Mouse (Mus musculus): ENCODE results near the gene Ces1e. TPM values are rescaled to one million over a fixed set of nuclear protein-coding genes. Genes with fewer than 3 reads are reported as not detected.

The Ces1e gene
- polyA plus RNA-seq (2016; fragmentation: Nextera tagmentation; extraction: Ambion mirVana), result not detected in 2 replicates

GRCm38 (mm10) chr8:93229446-93229845, at the start of gene Ces1e:
Gene Ces1e, minus strand, starts transcription at chr8:93229619.
- Histone ChIP-seq H3K4me3 (no peak within 1 kb of the TSS), H3K4me1 (replicated peaks) (no peaks in the 10 kb centered on the region), H3K27ac (no peak within 1 kb of the TSS), H3K27me3 (ENCODE audit: insufficient read depth, poor library complexity, severe bottlenecking) (no peaks in the 10 kb centered on the region), H3K9me3 (no peaks in the 10 kb centered on the region), H3K36me3 (no peaks in the 10 kb centered on the region)
- DNase-seq (ENCODE audit: low spot score), result no peak

DNA sequence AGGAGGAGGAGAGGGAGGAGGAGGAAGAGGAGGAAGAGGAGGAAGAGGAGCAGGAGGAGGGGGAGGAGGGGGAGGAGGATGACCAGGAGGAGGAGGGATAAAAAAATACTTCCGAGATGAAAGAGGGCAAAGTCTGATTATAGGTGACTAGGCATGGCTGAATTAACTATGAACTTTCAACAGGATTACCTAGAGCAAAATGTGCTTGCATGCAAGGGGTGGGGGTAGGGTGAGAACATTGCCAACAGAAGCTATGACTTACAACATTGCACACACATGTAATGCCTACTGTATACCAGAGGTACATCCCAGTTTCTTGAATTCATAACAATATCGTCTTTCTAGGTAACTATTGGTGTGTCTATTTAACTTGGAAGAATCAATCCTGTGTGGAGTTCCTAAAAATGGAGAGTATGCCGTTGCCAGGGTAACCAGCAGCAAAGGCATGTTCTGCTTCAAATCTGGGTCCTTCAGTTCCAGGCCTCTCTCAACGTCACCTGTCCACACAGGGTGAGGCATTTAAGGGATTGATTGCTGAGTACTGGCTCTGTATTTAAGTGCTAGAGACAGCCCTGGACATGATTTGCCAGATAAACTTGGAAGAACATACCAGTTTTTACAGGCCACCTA, 48.9 kb upstream of the Ces1e start:
- no peaks in the 10 kb centered on the region for H3K9me3 ChIP-seq
- H3K4me3 ChIP-seq, result no peak overlapping the region
- no peaks in the 10 kb centered on the region for H3K27me3 ChIP-seq (ENCODE audit: insufficient read depth, poor library complexity, severe bottlenecking)
- WGBS, result 80% methylated on average over 4 of the region's 4 CpGs
- H3K27ac ChIP-seq, result no peak overlapping the region
- no peaks in the 10 kb centered on the region for H3K36me3 ChIP-seq
- peaks cover 7% of the 10 kb centered on the region for H3K4me1 ChIP-seq (replicated peaks)
- no peak for DNase-seq (ENCODE audit: low spot score)

- no peak overlapping the region for H3K27ac ChIP-seq
- H3K4me1 ChIP-seq (replicated peaks), result no peaks in the 10 kb centered on the region
- no peaks in the 10 kb centered on the region for H3K36me3 ChIP-seq
- H3K9me3 ChIP-seq, result no peaks in the 10 kb centered on the region
- no peak for DNase-seq (ENCODE audit: low spot score)
- WGBS, result 86% methylated on average over 4 of the region's 4 CpGs
- no peaks in the 10 kb centered on the region for H3K27me3 ChIP-seq (ENCODE audit: insufficient read depth, poor library complexity, severe bottlenecking)
- no peak overlapping the region for H3K4me3 ChIP-seq
These were observed 45.2 kb upstream of the Ces1e start for GRCm38 (mm10) chr8:93274609-93275008.

- H3K36me3 ChIP-seq, result no peaks in the 10 kb centered on the region
- no peaks in the 10 kb centered on the region for H3K4me1 ChIP-seq (replicated peaks)
- no peaks in the 10 kb centered on the region for H3K9me3 ChIP-seq
- H3K27me3 ChIP-seq (ENCODE audit: insufficient read depth, poor library complexity, severe bottlenecking), result no peaks in the 10 kb centered on the region
- WGBS, result 76% methylated on average over 3 of the region's 3 CpGs
- no peak for DNase-seq (ENCODE audit: low spot score)
- H3K4me3 ChIP-seq, result no peak overlapping the region
- no peak overlapping the region for H3K27ac ChIP-seq
These were observed 43.9 kb upstream of the Ces1e start for GRCm38 (mm10) chr8:93273321-93273720.

DNA sequence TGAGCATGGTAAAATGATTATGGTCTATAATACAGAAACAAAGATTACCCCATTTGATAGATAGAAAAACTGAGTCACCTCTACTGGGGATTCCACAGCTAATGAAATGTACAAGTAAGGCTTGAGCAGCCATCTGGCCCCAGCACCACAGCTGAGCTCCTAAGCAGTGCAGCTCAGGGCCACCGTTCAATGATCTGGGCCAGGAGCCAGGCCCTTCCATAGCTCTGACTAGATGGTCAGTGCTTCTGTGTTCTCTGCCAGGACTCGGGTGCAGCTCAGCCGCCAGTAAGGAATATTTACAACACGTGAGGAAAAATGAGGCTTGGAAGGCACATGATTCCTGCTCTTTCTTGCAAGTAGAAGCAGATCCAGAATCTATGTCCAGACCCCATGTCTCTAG, 43.3 kb upstream of the Ces1e start:
- Histone ChIP-seq H3K4me3 (no peak overlapping the region), H3K9me3 (no peaks in the 10 kb centered on the region), H3K4me1 (replicated peaks) (no peaks in the 10 kb centered on the region), H3K27me3 (ENCODE audit: insufficient read depth, poor library complexity, severe bottlenecking) (no peaks in the 10 kb centered on the region), H3K27ac (no peak overlapping the region), H3K36me3 (no peaks in the 10 kb centered on the region)
- WGBS, result 93% methylated on average over 4 of the region's 4 CpGs
- DNase-seq (ENCODE audit: low spot score), result no peak

GRCm38 (mm10) chr8:93261436-93261835, 32.0 kb upstream of the Ces1e start:
- Histone ChIP-seq H3K36me3 (no peaks in the 10 kb centered on the region), H3K27me3 (ENCODE audit: insufficient read depth, poor library complexity, severe bottlenecking) (no peaks in the 10 kb centered on the region), H3K4me1 (replicated peaks) (no peaks in the 10 kb centered on the region), H3K9me3 (no peaks in the 10 kb centered on the region), H3K27ac (no peak overlapping the region), H3K4me3 (no peak overlapping the region)
- no peak for DNase-seq (ENCODE audit: low spot score)
- WGBS, result 72% methylated on average over 2 of the region's 2 CpGs

- Histone ChIP-seq H3K4me3 (no peak overlapping the region), H3K27ac (no peak overlapping the region), H3K4me1 (replicated peaks) (no peaks in the 10 kb centered on the region), H3K9me3 (no peaks in the 10 kb centered on the region), H3K36me3 (no peaks in the 10 kb centered on the region), H3K27me3 (ENCODE audit: insufficient read depth, poor library complexity, severe bottlenecking) (no peaks in the 10 kb centered on the region)
- WGBS, result 94% methylated on average over 1 of the region's 1 CpGs
- no peak for DNase-seq (ENCODE audit: low spot score)
These were observed 23.0 kb upstream of the Ces1e start for GRCm38 (mm10) chr8:93252400-93252925.

DNA sequence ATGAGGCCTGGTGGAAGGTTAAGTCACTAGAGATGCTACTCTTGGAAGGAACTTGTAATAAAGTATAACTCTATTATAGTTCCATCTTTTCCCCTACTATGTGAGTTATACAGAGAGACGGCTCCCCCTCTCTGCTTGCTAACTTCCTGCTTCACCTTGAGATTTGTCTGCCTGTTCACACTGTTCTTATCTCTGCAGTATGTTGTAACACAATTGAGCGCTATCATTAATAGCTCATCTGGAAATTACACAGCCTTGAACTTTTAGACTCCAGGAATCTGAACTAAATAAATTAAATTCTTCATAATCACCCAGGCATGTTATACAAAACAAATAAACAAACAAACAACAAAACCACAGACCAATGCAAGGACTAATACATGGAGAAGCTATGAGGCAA, 16.6 kb upstream of the Ces1e start:
- no peak overlapping the region for H3K4me3 ChIP-seq
- no peaks in the 10 kb centered on the region for H3K9me3 ChIP-seq
- WGBS, result 89% methylated on average over 2 of the region's 2 CpGs
- H3K4me1 ChIP-seq (replicated peaks), result no peaks in the 10 kb centered on the region
- H3K27ac ChIP-seq, result no peak overlapping the region
- DNase-seq (ENCODE audit: low spot score), result no peak
- no peaks in the 10 kb centered on the region for H3K36me3 ChIP-seq
- H3K27me3 ChIP-seq (ENCODE audit: insufficient read depth, poor library complexity, severe bottlenecking), result no peaks in the 10 kb centered on the region

GRCm38 (mm10) chr8:93239884-93240283, 10.5 kb upstream of the Ces1e start:
- Histone ChIP-seq H3K27ac (no peak overlapping the region), H3K4me1 (replicated peaks) (no peaks in the 10 kb centered on the region), H3K27me3 (ENCODE audit: insufficient read depth, poor library complexity, severe bottlenecking) (no peaks in the 10 kb centered on the region), H3K9me3 (no peaks in the 10 kb centered on the region), H3K4me3 (no peak overlapping the region), H3K36me3 (no peaks in the 10 kb centered on the region)
- DNase-seq (ENCODE audit: low spot score), result no peak

GRCm38 (mm10) chr8:93235681-93236080, 6.3 kb upstream of the Ces1e start:
- H3K9me3 ChIP-seq, result no peaks in the 10 kb centered on the region

DNA sequence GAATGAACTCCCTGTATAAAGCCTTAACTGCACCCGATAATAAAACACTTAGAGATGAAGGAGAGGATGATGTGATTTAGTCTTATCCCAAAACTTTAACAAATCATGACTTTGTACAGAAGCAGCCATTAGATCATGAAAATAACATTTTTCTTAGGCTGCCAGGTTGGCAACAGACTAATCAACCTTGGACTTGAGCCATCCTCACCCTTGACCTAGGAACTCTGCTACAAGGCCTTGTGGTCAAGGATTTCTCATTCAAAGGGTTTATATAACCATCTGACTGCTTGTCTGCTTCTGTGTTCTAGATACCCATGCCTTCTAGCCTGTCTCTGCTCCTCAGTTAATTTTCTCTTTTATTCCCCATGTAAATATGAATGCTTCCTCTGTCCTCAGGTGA, 5.3 kb upstream of the Ces1e start:
- H3K9me3 ChIP-seq, result no peaks in the 10 kb centered on the region
- WGBS, result 91% methylated on average over 1 of the region's 1 CpGs
- no peak overlapping the region for H3K4me3 ChIP-seq
- H3K4me1 ChIP-seq (replicated peaks), result no peaks in the 10 kb centered on the region
- H3K27ac ChIP-seq, result no peak overlapping the region
- no peaks in the 10 kb centered on the region for H3K27me3 ChIP-seq (ENCODE audit: insufficient read depth, poor library complexity, severe bottlenecking)
- no peak for DNase-seq (ENCODE audit: low spot score)
- no peaks in the 10 kb centered on the region for H3K36me3 ChIP-seq

More at GRCm38 (mm10) chr8:93235681-93236080, 6.3 kb upstream of the Ces1e start:
- H3K27me3 ChIP-seq (ENCODE audit: insufficient read depth, poor library complexity, severe bottlenecking), result no peaks in the 10 kb centered on the region
- no peak for DNase-seq (ENCODE audit: low spot score)
- H3K4me1 ChIP-seq (replicated peaks), result no peaks in the 10 kb centered on the region
- no peaks in the 10 kb centered on the region for H3K36me3 ChIP-seq
- no peak overlapping the region for H3K27ac ChIP-seq
- WGBS, result 96% methylated on average over 1 of the region's 1 CpGs
- no peak overlapping the region for H3K4me3 ChIP-seq

GRCm38 (mm10) chr8:93234068-93234467, 4.6 kb upstream of the Ces1e start:
- Histone ChIP-seq H3K27me3 (ENCODE audit: insufficient read depth, poor library complexity, severe bottlenecking) (no peaks in the 10 kb centered on the region), H3K27ac (no peak overlapping the region), H3K9me3 (no peaks in the 10 kb centered on the region), H3K36me3 (no peaks in the 10 kb centered on the region), H3K4me1 (replicated peaks) (no peaks in the 10 kb centered on the region), H3K4me3 (no peak overlapping the region)
- no peak for DNase-seq (ENCODE audit: low spot score)
- WGBS, result 87% methylated on average over 6 of the region's 6 CpGs

DNA sequence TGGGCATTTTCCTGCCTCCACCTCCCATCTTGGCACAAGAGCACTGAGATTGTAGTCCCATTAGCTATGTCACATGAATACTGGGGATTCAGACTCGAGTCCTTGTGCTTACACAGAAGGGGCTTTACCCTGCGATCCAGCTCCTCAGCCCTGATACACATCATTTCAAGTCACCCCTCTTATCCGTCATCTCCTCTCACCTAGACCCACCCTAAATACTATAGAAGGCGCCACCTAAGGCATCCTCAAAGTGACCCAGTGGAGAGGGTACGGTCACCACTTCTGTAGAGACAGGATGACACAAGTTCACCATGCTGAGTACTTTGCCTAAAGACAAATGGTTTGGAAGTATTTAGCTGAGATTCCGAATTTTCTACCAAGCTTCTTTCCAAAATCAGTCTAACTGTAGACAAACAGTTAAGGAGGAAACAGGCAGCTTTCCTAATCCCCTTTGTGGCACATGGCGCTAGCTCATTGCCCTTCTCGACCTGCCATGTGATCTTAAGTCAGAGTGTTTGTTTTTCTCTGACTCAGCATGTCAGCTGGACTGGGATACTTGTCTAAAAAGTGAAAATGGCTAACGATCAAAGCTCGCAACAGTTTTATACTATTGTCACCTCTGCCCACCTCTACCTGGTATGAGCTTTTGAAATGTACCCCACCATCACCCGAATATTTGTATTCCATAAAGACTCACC, 597 bp downstream of the Ces1e start:
- Histone ChIP-seq H3K4me3 (no peak overlapping the region), H3K36me3 (no peaks in the 10 kb centered on the region), H3K9me3 (no peaks in the 10 kb centered on the region), H3K4me1 (replicated peaks) (no peaks in the 10 kb centered on the region), H3K27ac (no peak overlapping the region), H3K27me3 (ENCODE audit: insufficient read depth, poor library complexity, severe bottlenecking) (no peaks in the 10 kb centered on the region)
- 73% methylated on average over 11 of the region's 11 CpGs for WGBS
- no peak for DNase-seq (ENCODE audit: low spot score)

Measured in hindbrain, embryonic 10.5 days (tissue).